Mouse (Mus musculus) frontal cortex, adult 2 months (tissue): Measurements from ENCODE around the gene Iqck. TPM values are rescaled to one million over a fixed set of nuclear protein-coding genes. Genes with fewer than 3 reads are reported as not detected.
A peak's percentile ranks its signal among the peaks of the same experiment; 100 is the strongest.

Experiments
- DNase-seq, 2 experiments: peaks; one replicate each; pipeline ENCODE4 v3.0.0; 2022; ENCODE audit warnings: low spot score in 1 of 2; ENCODE audit errors: extremely low spot score in 1 of 2
- polyA plus RNA-seq: library from polyadenylated mRNA; depleted of rRNA; stranded (reverse); fragments of >200 nt; gene quantifications from 2 replicates; pipeline ENCODE4 v1.2.3, GENCODE M21; 2012; rRNA removed

Gene Iqck
- polyA plus RNA-seq, 1 experiment = 9.1 TPM

DNA sequence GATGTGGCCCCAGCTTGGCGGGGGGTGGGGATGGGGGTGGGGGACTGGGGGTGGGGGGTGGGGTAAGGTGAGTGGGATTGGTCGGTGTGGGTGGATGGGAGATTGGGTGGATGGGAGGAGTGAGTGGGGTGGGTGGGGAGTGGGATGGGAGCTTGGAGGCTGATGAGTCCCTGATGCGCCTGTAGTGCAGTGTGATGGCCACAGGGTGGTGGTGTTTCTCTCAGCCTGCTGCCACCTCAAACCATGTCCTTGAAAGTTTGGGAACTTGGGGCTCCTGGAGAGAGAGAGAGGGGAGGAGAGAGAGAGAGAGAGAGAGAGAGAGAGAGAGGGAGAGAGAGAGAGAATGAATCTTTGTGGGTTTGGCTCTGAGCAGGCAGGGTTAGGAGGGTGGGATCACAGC, 160.2 kb downstream of the Iqck start:
- peak in 1 of 2 experiments; percentile 60 for DNase-seq

DNA sequence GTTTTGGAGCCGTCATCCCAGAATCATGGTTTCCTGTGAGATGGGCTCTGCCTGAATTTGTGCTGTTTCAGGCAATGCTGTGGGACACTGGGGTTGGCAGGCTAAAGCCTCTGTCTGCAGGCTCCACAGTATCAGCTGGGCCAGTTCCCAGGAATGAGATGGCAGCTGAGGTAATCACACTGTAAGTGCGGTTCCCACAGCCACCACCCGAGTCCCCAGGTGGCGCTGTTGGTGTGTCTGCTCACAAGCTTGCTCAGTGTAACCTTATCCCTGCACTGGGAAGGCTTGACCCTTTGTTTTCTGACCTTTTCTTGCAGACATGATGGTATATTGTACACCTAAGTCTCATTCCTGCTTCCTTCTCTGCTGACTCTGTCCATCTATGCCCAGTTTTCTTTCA, 164.0 kb downstream of the Iqck start:
- DNase-seq = peak in 1 of 2 experiments; percentile 61

Other genes starting within 250 kb of the Iqck start
- gene Gde1, start 150.0 kb upstream of the Iqck start, polyA plus RNA-seq = 371 and 372 TPM in 2 replicates
- gene Ccp110, start 143.2 kb upstream of the Iqck start, polyA plus RNA-seq = 41.8 and 44.2 TPM in 2 replicates
- gene Vps35l, start 115.5 kb upstream of the Iqck start, polyA plus RNA-seq = 67.2 and 68.8 TPM in 2 replicates
- 17.5 and 17.8 TPM in 2 replicates for gene Knop1, start 502 bp downstream of the Iqck start, polyA plus RNA-seq
- 194 and 204 TPM in 2 replicates for gene Gprc5b, start 139.5 kb downstream of the Iqck start, polyA plus RNA-seq